Mouse (Mus musculus): ENCODE results near the gene Slc25a22.

DNA sequence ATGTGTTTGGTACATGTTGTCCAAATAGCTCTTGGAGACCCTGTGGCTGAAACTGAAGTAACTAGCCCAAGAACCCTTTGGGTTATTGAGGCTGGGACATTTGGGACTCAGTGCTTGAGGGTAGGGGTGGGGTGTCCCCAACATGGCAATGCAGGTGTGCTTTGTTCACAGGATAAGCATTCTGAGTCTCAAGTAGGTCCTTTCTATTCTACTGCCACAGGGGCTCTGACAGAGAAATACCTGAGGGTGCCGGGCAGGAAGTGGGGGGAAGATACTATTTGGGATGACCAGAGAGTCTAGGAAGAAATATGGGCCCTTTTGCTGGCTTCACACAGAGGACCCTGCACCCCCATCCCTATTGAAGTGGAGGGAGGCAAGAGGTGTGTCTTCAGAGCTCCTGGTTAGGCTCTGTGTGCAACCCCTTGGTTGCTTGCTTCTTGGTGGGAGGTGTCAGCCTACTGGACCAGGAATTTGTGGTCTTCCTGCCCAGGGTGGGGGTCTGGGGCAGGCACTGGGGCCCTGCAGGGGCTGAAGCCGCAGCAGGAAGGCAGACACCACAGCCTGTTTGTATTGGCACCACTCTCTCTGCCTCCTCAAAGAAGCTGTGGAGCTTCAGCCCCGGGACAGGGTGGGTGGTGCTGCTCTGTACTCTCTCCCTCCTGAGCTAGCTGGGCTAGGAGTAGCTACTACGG, 40.0 kb upstream of the Slc25a22 start:
- TF ChIP-seq CTCF (IDR thresholded peaks at IDR 0.05): no peak
- TF ChIP-seq POLR2A (IDR thresholded peaks at IDR 0.05; ENCODE audit: insufficient read depth, low read depth, low read length): no peak
